Mouse (Mus musculus) megakaryocyte, embryonic 14.5 days (primary cell): ENCODE results near the gene Ptdss2.

Experiments used
- FLI1 ChIP-seq: IDR thresholded peaks from 2 replicates; pipeline ENCODE4 v1.6.1; 2012; ENCODE audit warnings: low read length, inconsistent platforms, mixed read lengths
- GATA1 ChIP-seq: IDR thresholded peaks from 3 replicates; pipeline ENCODE4 v1.6.1; 2012; ENCODE audit warnings: mixed read lengths, low read length, inconsistent platforms, borderline replicate concordance

- TF ChIP-seq FLI1 (no peak), GATA1 (no peak)
Measured at GRCm38 (mm10) chr7:141155362-141155761, 33.2 kb downstream of the Ptdss2 start.
